Mouse (Mus musculus) urinary bladder, postnatal 36 days (tissue): ENCODE results near the gene Resf1.
"Not testable (repeated sequence)": the region's sequence is repeated elsewhere in the genome, so short reads cannot be mapped to it uniquely, and the experiment has no call there.

ENCODE experiments used
- DNase-seq, 2 experiments: peaks; one replicate each; pipeline ENCODE4 v3.0.0; 2022; ENCODE audit warnings: low spot score in 2 of 2, mixed read lengths in 1 of 2

Gene Resf1

DNA sequence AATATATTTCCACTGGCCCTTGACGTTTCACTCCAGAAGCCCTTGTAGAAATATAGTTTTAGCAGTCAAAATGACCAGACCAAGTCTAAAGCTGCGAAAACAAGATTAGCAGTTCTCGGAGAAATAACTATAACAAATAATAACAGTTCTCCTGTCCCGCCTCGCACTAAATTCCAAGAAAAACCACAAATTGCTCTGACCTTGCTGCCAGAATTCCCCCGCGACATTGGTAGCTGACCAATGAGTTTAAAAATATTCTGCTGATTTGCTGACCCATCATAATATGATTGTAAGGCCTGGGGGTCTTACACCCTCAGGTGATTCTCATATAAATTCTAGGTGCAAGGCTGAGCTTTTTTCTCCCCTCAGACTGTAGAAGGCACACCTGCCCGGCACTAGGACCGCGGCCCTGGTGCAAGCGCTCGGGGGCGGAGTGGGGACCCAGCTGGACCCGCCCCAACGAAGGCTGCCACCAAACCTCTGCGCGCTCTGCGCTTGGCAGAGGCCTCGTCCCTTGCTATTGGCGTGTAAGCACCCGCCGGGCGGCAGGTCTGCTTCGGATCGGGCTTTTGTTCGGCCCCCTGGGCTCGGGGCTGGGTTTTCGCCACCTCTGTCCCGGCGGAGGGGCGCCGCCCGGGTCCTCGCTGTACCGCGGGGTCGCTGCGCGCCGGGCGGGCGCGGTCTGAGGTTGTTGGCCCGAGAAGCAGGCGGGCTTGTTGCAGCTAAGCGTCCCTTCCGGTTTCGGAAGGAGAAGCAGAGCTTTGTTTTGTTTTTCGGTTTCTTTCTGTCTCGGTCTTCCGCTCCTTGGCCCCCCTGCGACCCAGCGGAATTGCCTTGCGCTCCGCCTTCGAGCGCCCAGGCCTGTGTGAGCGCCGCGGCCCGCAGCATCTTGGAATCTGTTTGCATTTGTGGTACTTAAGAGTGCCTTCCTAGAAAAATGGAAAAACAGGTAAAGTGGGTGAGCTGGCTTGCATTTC is at the start of gene Resf1:
Gene Resf1 (plus strand): TSS at position 459 of the 977 bp plus-strand sequence.
- DNase-seq, result peak; percentile 85 to 90

DNA sequence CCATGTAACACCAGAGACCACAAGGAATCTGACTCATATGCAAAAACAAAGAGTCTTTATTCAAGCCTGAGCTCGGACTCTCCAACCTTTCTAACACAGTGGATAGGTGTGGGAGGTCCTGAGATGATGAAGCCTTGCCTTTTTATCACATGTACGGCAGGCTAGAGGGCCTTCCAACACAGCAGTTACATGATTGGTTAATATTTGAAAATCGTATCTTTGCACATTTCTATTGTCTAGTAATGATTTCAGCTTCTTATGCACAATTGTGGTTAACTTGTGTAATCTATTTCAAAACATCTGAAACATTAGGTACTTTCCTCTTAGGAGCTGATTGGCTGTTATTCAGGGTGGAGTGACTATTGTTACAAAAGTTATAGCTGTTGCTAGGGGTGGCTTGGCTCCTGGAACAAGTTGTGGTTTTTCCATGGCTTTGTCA is 48.4 kb upstream of the Resf1 start:
- no peak for DNase-seq

DNA sequence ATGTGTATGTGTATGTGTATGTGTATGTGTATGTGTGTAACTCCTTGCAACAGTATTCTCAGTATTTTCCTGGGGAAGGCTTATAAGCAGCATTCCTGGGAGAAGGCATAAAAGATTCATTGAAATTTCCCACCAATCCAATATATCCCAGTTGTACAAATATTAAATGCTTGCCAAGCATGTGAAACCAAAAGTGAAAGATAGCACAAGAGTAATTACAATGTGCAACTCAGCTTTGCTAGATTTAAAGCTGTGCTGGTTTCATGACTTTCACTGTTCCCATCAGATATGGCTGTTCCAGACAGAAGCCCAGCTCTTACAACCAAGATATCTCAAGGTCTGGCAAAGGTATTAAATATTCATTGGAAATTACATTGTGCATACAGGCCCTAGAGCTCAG is 41.3 kb upstream of the Resf1 start:
- DNase-seq, result no peak

DNA sequence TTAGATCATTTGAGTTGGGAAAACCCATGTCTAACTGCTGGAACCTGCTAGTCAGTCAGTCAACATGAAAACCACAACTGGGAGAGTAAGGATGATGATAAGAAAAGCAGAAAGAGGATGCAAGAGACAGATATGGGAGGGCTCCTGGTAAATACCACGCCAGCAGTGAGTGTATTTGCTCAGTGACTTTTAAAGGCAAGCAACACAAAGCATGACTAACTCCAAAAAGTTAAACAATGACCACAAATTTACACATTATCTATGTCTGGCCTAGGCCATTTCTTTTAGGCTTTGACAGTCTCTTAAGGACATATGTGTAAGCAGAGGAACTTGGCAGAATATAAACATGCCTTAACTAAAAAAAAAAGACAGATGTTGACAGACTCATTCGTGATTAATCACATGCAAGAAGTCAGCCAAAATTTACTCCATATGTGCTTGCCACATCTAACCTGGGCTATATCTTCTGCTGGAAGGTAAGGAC is 30.9 kb upstream of the Resf1 start:
- no peak for DNase-seq

DNA sequence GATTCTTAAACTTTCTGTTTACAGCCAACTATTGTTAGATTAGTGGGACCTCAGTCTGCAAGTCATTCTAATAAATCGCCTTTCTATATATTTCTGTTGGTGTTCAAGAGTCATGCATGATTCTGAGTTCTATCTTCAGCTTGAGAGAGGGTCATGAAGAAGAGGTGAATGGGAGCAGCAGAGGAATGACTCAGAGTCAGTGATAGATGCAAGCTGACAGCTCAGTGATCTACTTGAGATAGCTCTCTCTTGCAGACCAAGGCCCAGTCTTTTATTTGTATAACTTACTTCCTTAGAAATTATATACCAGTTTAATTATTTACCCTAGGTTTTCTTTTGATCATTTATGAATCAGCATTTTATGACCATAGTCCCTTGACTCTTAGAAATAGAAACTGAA is 30.3 kb upstream of the Resf1 start:
- no peak for DNase-seq

DNA sequence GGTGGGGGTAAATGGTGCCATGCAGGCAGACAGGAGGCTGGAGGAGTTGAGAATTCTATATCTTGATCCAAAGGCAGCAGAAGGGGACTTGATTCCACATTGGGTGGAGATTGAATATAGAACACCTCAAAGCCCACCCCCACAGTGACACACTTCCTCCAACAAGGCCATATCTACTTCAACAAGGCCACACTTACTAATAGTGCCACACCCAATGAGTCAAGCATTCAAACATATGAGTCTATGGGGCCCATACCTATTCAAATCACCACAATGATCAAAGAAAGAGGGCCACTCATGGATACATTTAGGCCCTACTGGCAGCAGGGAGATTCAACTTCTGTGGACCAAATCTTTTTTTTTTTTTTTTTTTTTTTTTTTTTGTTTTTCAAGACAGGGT is 28.7 kb upstream of the Resf1 start:
- DNase-seq, result no peak

DNA sequence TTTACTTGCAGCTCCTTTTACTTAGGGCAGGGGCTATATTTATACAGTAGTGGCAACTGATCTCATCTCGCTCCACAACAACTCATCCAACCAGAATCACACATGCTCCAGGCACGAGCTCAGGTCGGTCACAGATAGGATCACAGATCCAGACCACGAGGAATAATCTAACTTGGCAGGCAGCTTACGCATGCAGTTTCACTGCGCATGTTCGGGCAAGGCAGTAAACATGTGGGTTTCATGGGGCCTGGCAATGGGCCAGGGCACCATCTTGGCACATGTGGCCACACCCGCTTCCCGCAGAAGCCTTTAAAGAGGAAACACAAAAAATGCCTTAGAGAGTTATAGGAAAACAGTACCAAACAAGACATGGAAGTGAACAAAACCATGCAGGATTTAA is 21.0 kb upstream of the Resf1 start:
- DNase-seq, result peak in 1 of 2 experiments; percentile 12

DNA sequence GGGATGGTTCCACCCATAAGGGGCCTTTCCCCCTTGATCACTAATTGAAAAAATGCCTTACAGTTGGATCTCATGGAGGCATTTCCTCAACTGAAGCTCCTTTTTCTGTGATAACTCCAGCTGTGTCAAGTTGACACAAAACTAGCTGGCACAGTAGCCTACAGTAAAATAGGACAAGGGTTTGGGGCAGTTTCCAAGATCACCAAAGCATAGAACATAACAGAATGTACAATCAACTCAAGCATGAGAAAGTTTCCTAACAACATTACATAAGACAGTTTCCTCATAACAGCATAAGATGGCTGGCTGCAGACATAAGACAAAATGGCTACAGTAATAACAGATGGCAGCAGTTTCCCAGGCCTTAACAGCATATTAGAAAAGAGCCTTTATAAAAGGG is 6.0 kb upstream of the Resf1 start:
- DNase-seq, result not testable (repeated sequence)

DNA sequence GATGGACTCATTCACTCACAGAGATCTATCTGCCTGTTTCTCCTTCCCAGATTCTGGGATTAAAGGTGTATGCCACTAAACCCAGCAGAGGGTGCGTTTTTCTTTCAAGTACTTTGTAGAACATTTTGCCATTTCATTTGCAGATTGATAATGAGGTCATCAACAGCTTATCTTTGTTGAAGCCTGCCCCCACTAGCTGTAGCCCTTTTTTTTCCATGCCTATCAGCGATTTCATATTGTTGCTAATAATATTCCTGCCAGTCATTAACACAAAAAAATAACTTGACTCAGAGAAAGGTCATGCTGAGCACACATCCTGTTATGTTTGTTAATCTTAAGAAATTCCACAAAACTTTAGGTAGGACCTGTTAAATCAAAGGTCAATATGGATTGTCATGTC is 2.1 kb upstream of the Resf1 start:
- DNase-seq, result no peak

DNA sequence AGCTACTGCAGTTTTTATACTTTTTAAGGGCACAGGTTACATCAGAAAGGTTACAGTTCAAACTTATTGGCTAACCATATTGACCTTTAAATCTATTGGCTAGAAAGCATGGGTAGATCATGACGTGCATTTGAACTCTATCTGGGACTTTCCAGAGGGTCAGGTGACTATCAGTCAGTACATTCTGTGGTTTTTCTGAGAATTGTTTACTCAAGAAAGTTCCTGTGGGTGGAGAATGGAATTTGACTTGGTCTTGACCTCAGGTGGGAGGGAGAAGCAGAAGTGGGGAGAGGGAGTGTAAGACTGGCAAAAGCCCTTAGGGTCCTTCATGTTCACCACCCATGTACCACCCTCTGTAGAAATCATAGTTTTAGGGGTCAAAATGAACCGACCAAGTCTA is 1.4 kb upstream of the Resf1 start:
- no peak for DNase-seq

DNA sequence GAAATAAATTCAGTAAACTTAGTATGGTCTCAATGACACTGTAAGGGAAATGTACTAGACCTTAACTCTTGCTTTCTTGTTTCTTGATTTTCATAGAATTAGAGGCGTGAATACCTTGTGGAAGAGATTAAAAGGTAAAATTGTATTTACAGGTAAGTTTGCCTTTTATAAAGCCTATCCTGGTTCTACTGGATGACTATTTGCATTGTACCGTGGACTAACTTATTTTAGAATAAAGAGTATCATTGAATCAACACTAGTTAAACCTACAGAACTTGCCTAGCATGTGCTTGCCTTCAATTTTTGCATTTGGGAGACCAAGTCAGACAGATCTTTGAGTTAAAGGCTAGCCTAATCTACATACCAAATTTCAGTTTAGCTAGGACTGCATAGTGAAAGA is 1.0 kb downstream of the Resf1 start:
- no peak for DNase-seq

DNA sequence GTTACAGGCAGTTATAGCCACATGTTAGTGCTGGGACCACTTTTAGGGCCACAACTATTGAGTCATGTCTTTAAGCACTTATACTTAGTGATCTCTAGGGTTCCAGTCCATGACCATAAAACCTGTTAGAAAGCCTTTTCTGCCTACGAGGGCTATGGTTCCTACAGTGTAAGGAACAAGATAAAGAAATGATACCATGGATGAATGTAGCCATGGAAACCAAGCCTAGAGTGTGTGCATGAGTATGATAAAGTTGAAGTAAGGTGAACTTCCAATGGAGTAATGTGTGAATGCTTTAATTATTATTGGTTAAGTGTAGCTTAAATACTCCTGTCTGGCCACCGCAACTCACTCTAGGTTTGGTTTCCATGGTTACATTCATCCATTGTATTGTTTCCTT is 1.8 kb downstream of the Resf1 start:
- no peak for DNase-seq

DNA sequence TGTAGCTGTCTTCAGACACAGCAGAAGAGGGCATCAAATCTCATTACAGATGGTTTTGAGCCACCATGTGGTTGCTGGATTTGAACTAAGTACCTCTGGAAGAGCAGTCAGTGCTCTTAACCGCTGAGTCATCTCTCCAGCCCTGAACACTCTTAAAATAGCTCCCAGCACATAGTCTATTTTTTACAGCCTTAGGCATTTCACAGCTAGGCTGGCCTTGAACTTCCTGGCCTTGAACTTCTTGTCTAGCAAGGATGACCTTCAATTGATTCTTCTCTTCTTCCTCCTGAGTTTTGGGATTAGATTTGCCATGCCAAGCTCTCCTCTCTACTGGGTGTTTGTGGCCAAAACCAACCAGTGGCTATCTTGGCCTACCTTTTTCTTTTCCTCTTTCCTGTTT is 2.6 kb downstream of the Resf1 start:
- DNase-seq, result no peak

DNA sequence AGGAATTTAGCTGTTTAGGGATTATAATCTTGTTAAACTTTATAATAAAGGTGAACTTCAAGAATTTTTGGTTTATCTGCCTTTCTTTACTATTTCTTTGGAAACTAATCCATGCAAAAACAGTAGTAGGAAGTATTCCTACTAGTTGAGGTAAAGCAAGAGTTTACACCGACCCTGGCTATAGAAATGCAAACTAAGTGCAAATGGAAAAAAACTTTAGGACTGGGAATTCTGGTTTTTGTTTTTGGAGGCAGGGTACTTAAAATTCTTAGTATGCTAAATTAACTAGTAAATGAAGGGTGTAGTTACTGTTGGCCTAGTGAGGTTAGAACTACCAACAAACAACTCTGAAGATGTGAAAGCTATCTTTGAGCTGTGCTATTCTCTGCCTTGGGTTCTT is 3.0 kb downstream of the Resf1 start:
- no peak for DNase-seq

DNA sequence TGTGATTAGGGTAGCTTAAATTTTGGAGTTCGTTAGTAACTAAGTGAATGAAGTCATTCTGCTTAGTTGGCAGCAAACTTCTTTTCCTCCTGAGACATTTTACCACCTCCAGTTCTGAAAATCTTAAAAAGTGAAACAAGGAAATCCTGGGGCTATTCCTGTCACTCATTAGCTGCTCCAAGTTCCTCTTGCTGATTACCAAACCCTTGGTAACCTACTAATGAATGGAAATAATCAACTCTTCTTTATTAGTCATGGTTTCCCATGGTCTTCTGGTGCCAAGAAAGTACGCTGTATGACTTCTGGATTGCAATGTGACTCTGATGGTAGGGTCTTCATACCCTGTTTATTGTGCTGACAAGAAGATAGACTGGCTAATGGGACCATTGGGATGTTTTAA is 5.7 kb downstream of the Resf1 start:
- no peak for DNase-seq

DNA sequence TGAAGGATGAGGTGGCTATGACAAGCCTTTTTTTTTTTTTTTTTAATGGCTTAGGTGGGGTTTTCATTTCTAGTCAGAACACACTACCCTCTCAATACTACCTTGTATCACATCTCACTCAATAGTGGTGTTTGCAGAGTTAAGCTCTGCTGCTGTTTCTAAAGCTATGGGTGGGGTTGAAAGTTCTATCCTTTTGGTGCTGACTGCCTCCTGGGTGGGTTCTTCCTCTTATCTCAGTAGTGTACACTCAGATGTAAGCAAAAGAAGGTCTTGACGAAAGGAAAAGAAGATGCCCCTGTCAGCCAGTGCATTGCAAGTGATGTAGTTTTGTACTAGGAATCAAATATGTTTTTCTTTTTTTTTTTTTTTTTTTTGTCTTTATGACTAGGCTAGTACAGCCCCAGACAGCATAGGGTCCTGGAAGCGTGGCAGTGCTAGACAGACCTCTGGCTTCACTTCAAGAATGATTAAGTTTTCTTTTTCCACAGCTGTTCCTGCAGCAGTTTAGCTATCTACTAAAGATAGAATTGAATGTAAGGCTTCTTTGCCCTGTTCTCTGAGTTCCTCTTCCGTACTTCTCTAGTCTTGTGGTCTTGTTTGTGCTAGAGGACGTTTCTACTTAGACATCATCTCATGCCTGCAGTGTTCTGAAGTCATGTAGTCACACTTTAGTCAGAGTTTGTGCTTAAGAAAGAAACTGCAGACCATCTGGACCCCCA is 14.5 kb downstream of the Resf1 start:
- no peak for DNase-seq

DNA sequence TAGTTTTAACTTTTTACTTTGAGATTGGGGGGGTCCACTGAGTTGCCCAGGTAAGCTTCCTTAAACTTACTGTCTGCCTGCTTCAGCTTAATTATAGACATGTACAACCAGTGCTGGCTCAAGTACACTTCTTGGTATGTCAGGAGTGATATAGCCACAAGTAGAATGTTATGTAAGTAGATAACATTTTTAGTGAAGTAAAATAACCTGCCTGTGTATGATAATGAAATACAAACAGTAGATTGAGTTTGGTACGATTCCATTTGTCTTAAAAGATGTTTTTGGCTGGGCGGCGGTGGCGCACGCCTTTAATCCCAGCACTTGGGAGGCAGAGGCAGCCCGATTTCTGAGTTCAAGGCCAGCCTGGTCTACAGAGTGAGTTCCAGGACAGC is 15.0 kb downstream of the Resf1 start:
- DNase-seq, result no peak

DNA sequence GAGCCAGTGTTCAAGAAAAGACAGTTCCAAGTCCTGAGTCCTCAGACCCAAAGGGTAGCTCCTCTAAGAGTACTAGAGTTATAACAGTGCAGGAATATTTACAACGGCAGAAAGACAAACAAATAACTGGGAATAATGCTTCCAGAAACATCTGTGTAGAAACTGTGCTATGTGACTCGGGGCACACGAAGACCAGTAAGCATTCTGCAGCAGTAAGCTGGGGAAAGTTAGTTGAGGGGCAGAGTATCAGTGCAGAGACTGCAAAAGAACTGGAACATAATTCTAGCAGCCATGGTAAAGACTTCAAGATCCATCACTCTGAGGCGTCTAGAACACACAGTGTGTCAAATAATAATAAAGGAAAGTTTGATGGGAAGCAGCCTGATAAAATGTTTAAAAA is 19.9 kb downstream of the Resf1 start:
- DNase-seq, result no peak

DNA sequence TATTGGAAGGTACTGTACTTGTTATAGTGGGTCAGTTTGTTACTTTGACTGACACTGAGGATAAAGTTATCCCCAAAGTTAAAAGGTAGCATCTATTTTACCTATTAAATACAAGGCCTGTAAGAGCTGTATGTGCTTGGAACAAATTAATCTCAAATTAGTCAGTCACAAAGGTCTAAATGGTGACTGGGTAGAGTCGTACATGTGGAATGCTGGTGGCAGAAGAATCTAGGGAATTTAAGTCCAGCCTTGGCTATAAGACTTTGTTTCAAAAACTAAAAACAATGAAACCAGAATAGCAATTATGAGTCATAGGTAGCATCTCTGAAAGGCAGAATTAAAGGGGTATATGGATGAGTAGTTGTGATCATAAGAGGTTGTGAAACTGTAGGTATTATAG is 21.1 kb downstream of the Resf1 start:
- no peak for DNase-seq

DNA sequence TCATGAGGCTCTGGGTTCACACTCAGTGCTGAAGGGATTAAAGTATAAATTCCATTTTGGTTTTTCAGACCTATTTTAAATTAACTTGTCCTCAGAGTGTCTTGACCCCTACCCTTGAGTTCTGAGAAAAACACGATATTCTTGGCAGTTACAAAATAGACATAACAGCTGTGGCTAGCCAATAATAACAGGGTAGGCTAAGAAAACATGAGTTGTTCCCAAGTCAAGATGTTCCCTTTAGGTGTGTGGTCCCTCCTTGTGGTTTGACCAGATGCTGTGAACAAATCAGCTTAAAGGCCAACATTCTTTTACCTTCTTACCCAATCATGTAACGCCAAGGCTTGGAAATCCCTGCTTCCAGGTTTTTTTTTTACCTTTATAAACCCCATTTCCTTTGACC is 23.8 kb downstream of the Resf1 start:
- no peak for DNase-seq

DNA sequence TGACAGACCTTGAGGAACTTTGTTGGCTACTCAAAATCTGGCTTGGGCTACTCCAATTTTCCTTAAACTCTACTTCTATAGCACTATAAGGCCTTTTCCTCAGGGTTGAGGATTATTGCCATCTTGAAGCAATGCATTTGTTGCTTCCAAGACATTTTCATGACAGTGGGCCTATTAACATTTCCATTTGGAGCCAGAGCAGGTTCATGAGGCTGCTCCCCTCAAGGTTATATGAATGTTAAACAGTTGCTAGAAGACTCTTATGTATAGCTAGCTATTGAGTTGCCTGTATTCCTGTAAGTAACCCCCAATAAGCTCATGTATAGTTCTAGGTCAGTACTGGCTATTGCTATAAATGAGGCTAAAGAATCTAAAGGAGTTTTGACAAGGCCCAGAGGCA is 28.8 kb downstream of the Resf1 start:
- no peak for DNase-seq

DNA sequence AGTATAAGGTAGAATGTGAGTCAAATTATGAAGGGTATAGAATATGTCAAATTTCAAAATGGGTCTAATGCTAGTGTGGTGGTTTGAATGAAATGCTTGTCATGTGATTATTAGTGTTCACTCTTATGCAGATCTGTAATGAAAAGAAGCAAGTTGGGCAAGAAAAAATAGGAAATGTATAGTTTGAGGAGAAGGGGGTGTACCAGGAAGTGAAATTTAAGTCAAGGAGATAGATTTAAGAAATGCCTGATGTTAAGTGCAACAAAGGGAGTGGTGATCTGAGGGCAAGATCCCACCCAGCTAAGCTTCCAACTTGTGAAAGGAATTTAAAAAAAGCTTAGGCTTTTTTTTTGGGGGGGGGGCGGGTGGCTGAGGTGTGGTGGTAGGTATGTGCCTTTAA is 29.4 kb downstream of the Resf1 start:
- DNase-seq, result no peak

DNA sequence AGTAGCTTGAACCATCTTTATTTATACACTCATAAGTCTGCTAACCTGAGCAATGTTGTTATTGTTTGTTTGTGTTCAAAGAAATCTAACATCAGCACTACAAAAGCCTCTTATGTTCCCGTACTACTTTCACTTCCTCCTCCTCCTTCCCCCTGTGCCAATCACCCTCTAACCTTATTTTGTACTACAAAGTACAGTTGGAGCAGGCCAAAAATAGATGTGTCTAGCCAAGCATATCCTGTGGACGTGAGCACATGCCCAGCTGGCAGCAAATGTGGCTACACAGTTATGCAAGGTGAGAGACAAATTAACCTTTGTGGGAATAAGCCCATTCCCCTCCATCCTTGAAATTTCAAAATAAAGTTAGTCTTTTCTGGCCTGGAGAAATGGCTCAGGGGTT is 34.6 kb downstream of the Resf1 start:
- no peak for DNase-seq
